Mouse (Mus musculus): ENCODE data around the gene Nrg4. TPM values are rescaled to one million over a fixed set of nuclear protein-coding genes. Genes with fewer than 3 reads are reported as not detected.

The Nrg4 gene
- total RNA-seq (2014; rRNA removed) (24.2 and 24.7 TPM in 2 replicates), polyA plus RNA-seq (2012; rRNA removed) (4.5 and 5.3 TPM in 2 replicates)

DNA sequence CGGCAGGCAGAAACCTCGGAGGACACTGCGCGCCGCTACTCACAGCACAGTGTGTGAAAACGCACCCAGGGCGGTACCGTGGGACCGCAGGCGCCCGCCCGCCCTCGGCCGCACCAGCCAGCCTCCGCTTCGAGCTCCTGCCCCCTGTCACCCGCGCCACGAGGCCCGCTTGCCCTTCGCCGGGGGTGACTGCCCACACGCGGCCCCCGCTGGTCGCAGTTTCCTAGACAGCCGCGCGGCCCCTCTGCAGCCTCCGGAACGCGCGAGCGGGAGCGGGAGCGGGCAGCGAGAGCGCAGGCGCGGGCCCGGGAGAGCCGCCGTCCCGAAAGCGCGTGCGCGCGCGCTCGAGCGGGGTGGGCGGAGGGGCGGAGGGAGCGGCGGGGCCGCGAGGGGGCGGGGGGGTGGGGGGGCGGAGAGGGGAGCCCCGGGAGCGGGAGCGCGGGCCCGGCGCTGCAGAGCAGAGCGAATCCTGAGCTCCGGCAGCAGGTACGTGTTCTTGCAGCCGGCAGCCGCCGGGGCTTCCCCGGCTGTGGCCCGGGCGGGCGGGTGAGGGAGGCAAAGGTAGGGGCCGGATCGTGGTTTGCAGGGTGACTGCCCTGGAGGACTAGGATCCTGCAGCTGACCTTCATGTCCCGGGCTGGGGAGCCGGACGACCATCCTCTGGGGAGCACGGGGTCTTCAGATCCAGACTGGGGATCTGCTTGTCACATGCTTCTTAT is at the start of gene Nrg4, which contains the start of gene Tmem266:
Gene Nrg4 (minus strand): TSS at position 330 of the 719 bp plus-strand sequence.
Gene Tmem266 (plus strand): TSS at position 399 of the 719 bp plus-strand sequence.
- H3K79me2 ChIP-seq (ENCODE audit: control insufficient read depth, insufficient read depth, low read length): no peaks in the 10 kb centered on the region
- peak within 1 kb of the TSS; percentile 88 for H3K27ac ChIP-seq (replicated peaks; ENCODE audit: insufficient read depth, low read depth, low read length)
- WGBS: under 1% methylated on average over 74 of the region's 82 CpGs
- no peaks in the 10 kb centered on the region for H3K36me3 ChIP-seq (ENCODE audit: control insufficient read depth, insufficient read depth, low read length)
- peak; percentile 50 for DNase-seq (ENCODE audit: extremely low read depth, low read depth, low spot score)
- H3K4me3 ChIP-seq (ENCODE audit: insufficient read depth, low read depth, low read length): peak within 1 kb of the TSS; percentile 99
- TF ChIP-seq CTCF (IDR thresholded peaks at IDR 0.05; ENCODE audit: low read depth, low read length) (no peak), POLR2A (IDR thresholded peaks at IDR 0.05; ENCODE audit: extremely low read depth, insufficient read depth, low read length) (peak; percentile 26; the same call in 1 of the 2 replicates)
- H3K27me3 ChIP-seq (ENCODE audit: control insufficient read depth, insufficient read depth, low read length): no peaks in the 10 kb centered on the region
- peaks cover 8% of the 10 kb centered on the region; the same call in 1 of the 2 replicates for H3K4me1 ChIP-seq (ENCODE audit: control insufficient read depth, insufficient read depth, low read length)
- peak within 1 kb of the TSS; percentile 100 for H3K9ac ChIP-seq (ENCODE audit: low read depth, low read length)

DNA sequence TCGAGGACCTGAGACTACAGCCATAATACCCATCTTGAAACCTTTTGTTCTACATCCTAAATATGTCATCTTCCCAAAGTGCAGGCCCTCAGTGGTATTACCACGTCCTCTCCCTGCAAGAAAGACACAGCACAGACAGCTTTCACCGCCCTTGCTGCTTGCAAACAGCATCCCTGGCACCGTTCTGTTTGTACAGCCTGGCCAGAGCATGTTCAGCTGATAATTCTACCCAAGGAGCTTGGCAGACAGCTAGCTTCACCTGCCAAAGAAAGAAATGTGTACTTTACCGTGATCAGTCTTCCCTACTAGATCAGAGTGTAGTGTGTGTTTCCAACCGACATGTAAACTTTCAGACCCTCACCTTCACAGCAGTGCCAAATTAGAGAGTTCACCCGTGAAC is 45.3 kb upstream of the Nrg4 start:
- WGBS: 37% methylated on average over 7 of the region's 7 CpGs
- no peak for TF ChIP-seq POLR2A (IDR thresholded peaks at IDR 0.05; ENCODE audit: extremely low read depth, insufficient read depth, low read length)
- TF ChIP-seq CTCF (IDR thresholded peaks at IDR 0.05; ENCODE audit: low read depth, low read length): no peak
- Histone ChIP-seq H3K27me3 (ENCODE audit: control insufficient read depth, insufficient read depth, low read length) (no peaks in the 10 kb centered on the region), H3K27ac (replicated peaks; ENCODE audit: insufficient read depth, low read depth, low read length) (no peak overlapping the region), H3K4me1 (ENCODE audit: control insufficient read depth, insufficient read depth, low read length) (no peaks in the 10 kb centered on the region), H3K79me2 (ENCODE audit: control insufficient read depth, insufficient read depth, low read length) (no peaks in the 10 kb centered on the region), H3K4me3 (ENCODE audit: insufficient read depth, low read depth, low read length) (no peak overlapping the region), H3K36me3 (ENCODE audit: control insufficient read depth, insufficient read depth, low read length) (no peaks in the 10 kb centered on the region), H3K9ac (ENCODE audit: low read depth, low read length) (no peak overlapping the region)
- DNase-seq (ENCODE audit: extremely low read depth, low read depth, low spot score): peak; percentile 57

DNA sequence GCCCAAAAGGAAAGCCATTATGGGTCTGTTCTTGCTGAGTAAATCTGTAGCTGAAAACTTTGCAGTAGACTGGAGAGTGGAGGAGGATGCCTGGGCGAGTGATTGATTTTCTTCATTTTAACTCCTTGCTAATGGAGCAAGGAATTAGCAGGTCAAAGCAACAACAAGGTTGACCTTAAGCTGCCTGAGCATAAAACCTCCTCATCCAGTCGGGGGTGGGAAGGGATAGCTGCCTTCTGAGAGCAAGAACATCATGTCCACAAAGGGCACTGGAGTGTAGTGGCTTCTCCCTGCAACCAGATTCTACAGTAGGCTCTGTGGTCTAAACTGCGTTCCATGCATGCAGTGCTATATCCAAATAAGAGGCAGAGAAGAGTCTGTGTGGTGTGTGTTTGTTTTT is 41.4 kb upstream of the Nrg4 start:
- Histone ChIP-seq H3K9ac (ENCODE audit: low read depth, low read length) (no peak overlapping the region), H3K4me1 (ENCODE audit: control insufficient read depth, insufficient read depth, low read length) (no peaks in the 10 kb centered on the region), H3K79me2 (ENCODE audit: control insufficient read depth, insufficient read depth, low read length) (no peaks in the 10 kb centered on the region), H3K27ac (replicated peaks; ENCODE audit: insufficient read depth, low read depth, low read length) (no peak overlapping the region), H3K4me3 (ENCODE audit: insufficient read depth, low read depth, low read length) (no peak overlapping the region), H3K36me3 (ENCODE audit: control insufficient read depth, insufficient read depth, low read length) (no peaks in the 10 kb centered on the region), H3K27me3 (ENCODE audit: control insufficient read depth, insufficient read depth, low read length) (no peaks in the 10 kb centered on the region)
- DNase-seq (ENCODE audit: extremely low read depth, low read depth, low spot score): no peak
- TF ChIP-seq POLR2A (IDR thresholded peaks at IDR 0.05; ENCODE audit: extremely low read depth, insufficient read depth, low read length): no peak
- no peak for TF ChIP-seq CTCF (IDR thresholded peaks at IDR 0.05; ENCODE audit: low read depth, low read length)
- WGBS: 59% methylated on average over 3 of the region's 3 CpGs

GRCm38 (mm10) chr9:55363707-55364106 is 37.1 kb upstream of the Nrg4 start:
- Histone ChIP-seq H3K4me3 (ENCODE audit: insufficient read depth, low read depth, low read length) (no peak overlapping the region), H3K27me3 (ENCODE audit: control insufficient read depth, insufficient read depth, low read length) (no peaks in the 10 kb centered on the region), H3K9ac (ENCODE audit: low read depth, low read length) (no peak overlapping the region), H3K36me3 (ENCODE audit: control insufficient read depth, insufficient read depth, low read length) (no peaks in the 10 kb centered on the region), H3K4me1 (ENCODE audit: control insufficient read depth, insufficient read depth, low read length) (no peaks in the 10 kb centered on the region), H3K27ac (replicated peaks; ENCODE audit: insufficient read depth, low read depth, low read length) (no peak overlapping the region), H3K79me2 (ENCODE audit: control insufficient read depth, insufficient read depth, low read length) (no peaks in the 10 kb centered on the region)
- TF ChIP-seq POLR2A (IDR thresholded peaks at IDR 0.05; ENCODE audit: extremely low read depth, insufficient read depth, low read length) (no peak), CTCF (IDR thresholded peaks at IDR 0.05; ENCODE audit: low read depth, low read length) (no peak)
- DNase-seq (ENCODE audit: extremely low read depth, low read depth, low spot score): no peak

DNA sequence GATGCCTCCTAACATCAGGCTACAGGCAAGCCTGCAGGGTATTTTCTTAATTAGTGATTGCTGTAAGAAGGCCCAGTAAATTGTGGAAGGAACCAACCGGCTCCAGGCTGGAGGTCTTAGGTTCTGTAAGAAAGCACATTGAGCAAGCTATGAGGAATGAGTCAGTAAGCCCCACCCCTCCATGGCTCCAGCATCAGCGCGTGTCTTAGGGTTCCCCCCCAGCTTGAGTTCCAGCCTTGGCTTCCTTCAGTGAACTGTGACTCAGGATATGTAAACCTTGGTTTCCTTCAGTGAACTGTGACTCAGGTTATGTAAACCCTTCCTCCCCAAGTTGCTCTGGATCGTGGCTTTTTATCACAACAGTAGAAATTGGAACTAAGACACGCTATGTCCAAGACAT is 35.3 kb upstream of the Nrg4 start:
- Histone ChIP-seq H3K4me1 (ENCODE audit: control insufficient read depth, insufficient read depth, low read length) (no peaks in the 10 kb centered on the region), H3K9ac (ENCODE audit: low read depth, low read length) (no peak overlapping the region), H3K4me3 (ENCODE audit: insufficient read depth, low read depth, low read length) (no peak overlapping the region), H3K27ac (replicated peaks; ENCODE audit: insufficient read depth, low read depth, low read length) (no peak overlapping the region), H3K27me3 (ENCODE audit: control insufficient read depth, insufficient read depth, low read length) (no peaks in the 10 kb centered on the region), H3K79me2 (ENCODE audit: control insufficient read depth, insufficient read depth, low read length) (no peaks in the 10 kb centered on the region), H3K36me3 (ENCODE audit: control insufficient read depth, insufficient read depth, low read length) (no peaks in the 10 kb centered on the region)
- DNase-seq (ENCODE audit: extremely low read depth, low read depth, low spot score): no peak
- no peak for TF ChIP-seq CTCF (IDR thresholded peaks at IDR 0.05; ENCODE audit: low read depth, low read length)
- no peak for TF ChIP-seq POLR2A (IDR thresholded peaks at IDR 0.05; ENCODE audit: extremely low read depth, insufficient read depth, low read length)
- WGBS: 64% methylated on average over 5 of the region's 5 CpGs

- 68% methylated on average over 7 of the region's 7 CpGs for WGBS
- Histone ChIP-seq H3K79me2 (ENCODE audit: control insufficient read depth, insufficient read depth, low read length) (no peaks in the 10 kb centered on the region), H3K27me3 (ENCODE audit: control insufficient read depth, insufficient read depth, low read length) (no peaks in the 10 kb centered on the region), H3K9ac (ENCODE audit: low read depth, low read length) (no peak overlapping the region), H3K36me3 (ENCODE audit: control insufficient read depth, insufficient read depth, low read length) (no peaks in the 10 kb centered on the region), H3K4me1 (ENCODE audit: control insufficient read depth, insufficient read depth, low read length) (no peaks in the 10 kb centered on the region), H3K27ac (replicated peaks; ENCODE audit: insufficient read depth, low read depth, low read length) (no peak overlapping the region), H3K4me3 (ENCODE audit: insufficient read depth, low read depth, low read length) (no peak overlapping the region)
- TF ChIP-seq CTCF (IDR thresholded peaks at IDR 0.05; ENCODE audit: low read depth, low read length): no peak
- no peak for TF ChIP-seq POLR2A (IDR thresholded peaks at IDR 0.05; ENCODE audit: extremely low read depth, insufficient read depth, low read length)
- no peak for DNase-seq (ENCODE audit: extremely low read depth, low read depth, low spot score)
These were observed 34.2 kb upstream of the Nrg4 start for GRCm38 (mm10) chr9:55360861-55361260.

Data from liver, adult 2 months (tissue).